Mouse (Mus musculus): ENCODE data around the gene Sap30bp. TPM values are rescaled to one million over a fixed set of nuclear protein-coding genes. Genes with fewer than 3 reads are reported as not detected.

The Sap30bp gene
- total RNA-seq, 2 experiments from 2014 or later, result 17.6 to 296 TPM

GRCm38 (mm10) chr11:115904231-115904955 lies 28.7 kb upstream of the Sap30bp start:
- no peak for ATAC-seq (replicated peaks; ENCODE audit: low FRiP score, poor library complexity, severe bottlenecking)

- ATAC-seq (replicated peaks; ENCODE audit: low FRiP score, poor library complexity, severe bottlenecking), result no peak
These were observed 27.9 kb upstream of the Sap30bp start for GRCm38 (mm10) chr11:115904956-115905790.

GRCm38 (mm10) chr11:115906116-115906515 lies 27.0 kb upstream of the Sap30bp start:
- no peak for ATAC-seq (replicated peaks; ENCODE audit: low FRiP score, poor library complexity, severe bottlenecking)

- no peak for ATAC-seq (replicated peaks; ENCODE audit: low FRiP score, poor library complexity, severe bottlenecking)
These were observed 26.6 kb upstream of the Sap30bp start for GRCm38 (mm10) chr11:115906521-115906920.

- peak; percentile 82 for ATAC-seq (replicated peaks; ENCODE audit: low FRiP score, poor library complexity, severe bottlenecking)
These were observed 21.9 kb upstream of the Sap30bp start for GRCm38 (mm10) chr11:115911134-115911561.

- ATAC-seq (replicated peaks; ENCODE audit: low FRiP score, poor library complexity, severe bottlenecking), result peak; percentile 67
These were observed 21.3 kb upstream of the Sap30bp start, which contains the start of gene Smim6 for GRCm38 (mm10) chr11:115911632-115912376. Gene Smim6, plus strand, starts transcription at chr11:115912017.

GRCm38 (mm10) chr11:115916579-115916978 lies 16.5 kb upstream of the Sap30bp start:
- no peak for ATAC-seq (replicated peaks; ENCODE audit: low FRiP score, poor library complexity, severe bottlenecking)

GRCm38 (mm10) chr11:115918637-115919036 lies 14.4 kb upstream of the Sap30bp start:
- no peak for ATAC-seq (replicated peaks; ENCODE audit: low FRiP score, poor library complexity, severe bottlenecking)

- ATAC-seq (replicated peaks; ENCODE audit: low FRiP score, poor library complexity, severe bottlenecking), result no peak
These were observed 14.0 kb upstream of the Sap30bp start for GRCm38 (mm10) chr11:115919073-115919472.

- ATAC-seq (replicated peaks; ENCODE audit: low FRiP score, poor library complexity, severe bottlenecking), result peak; percentile 91
These were observed 12.8 kb upstream of the Sap30bp start for GRCm38 (mm10) chr11:115920110-115920818.

- ATAC-seq (replicated peaks; ENCODE audit: low FRiP score, poor library complexity, severe bottlenecking), result no peak
These were observed 11.1 kb upstream of the Sap30bp start for GRCm38 (mm10) chr11:115921986-115922385.

- no peak for ATAC-seq (replicated peaks; ENCODE audit: low FRiP score, poor library complexity, severe bottlenecking)
These were observed 4.1 kb upstream of the Sap30bp start for GRCm38 (mm10) chr11:115929031-115929430.

- no peak for ATAC-seq (replicated peaks; ENCODE audit: low FRiP score, poor library complexity, severe bottlenecking)
These were observed 3.3 kb upstream of the Sap30bp start for GRCm38 (mm10) chr11:115929818-115930217.

GRCm38 (mm10) chr11:115931235-115931634 lies 1.8 kb upstream of the Sap30bp start:
- no peak for ATAC-seq (replicated peaks; ENCODE audit: low FRiP score, poor library complexity, severe bottlenecking)

- ATAC-seq (replicated peaks; ENCODE audit: low FRiP score, poor library complexity, severe bottlenecking), result no peak
These were observed 647 bp downstream of the Sap30bp start for GRCm38 (mm10) chr11:115933747-115934110.

GRCm38 (mm10) chr11:115939690-115940329 lies 6.7 kb downstream of the Sap30bp start:
- peak; percentile 80 for ATAC-seq (replicated peaks; ENCODE audit: low FRiP score, poor library complexity, severe bottlenecking)

GRCm38 (mm10) chr11:115941980-115942379 lies 8.9 kb downstream of the Sap30bp start:
- ATAC-seq (replicated peaks; ENCODE audit: low FRiP score, poor library complexity, severe bottlenecking), result no peak

- ATAC-seq (replicated peaks; ENCODE audit: low FRiP score, poor library complexity, severe bottlenecking), result no peak
These were observed 12.2 kb downstream of the Sap30bp start for GRCm38 (mm10) chr11:115945247-115945646.

- no peak for ATAC-seq (replicated peaks; ENCODE audit: low FRiP score, poor library complexity, severe bottlenecking)
These were observed 13.2 kb downstream of the Sap30bp start for GRCm38 (mm10) chr11:115946221-115946828.

Measured in erythroid progenitor cell, adult 5-6 weeks (primary cell).